Mouse (Mus musculus) heart, embryonic 15.5 days (tissue): ENCODE data around the gene Lrrc7. TPM values are rescaled to one million over a fixed set of nuclear protein-coding genes. Genes with fewer than 3 reads are reported as not detected.

Source experiments
- ATAC-seq: fragments of 200-750 bp; cut with Nextera tagmentation; replicated peaks from 2 replicates; pipeline ENCODE4 v1.8.0; 2017; ENCODE audit warnings: low read depth, moderate TSS enrichment; ENCODE audit not compliant: insufficient number of reproducible peaks, insufficient read depth, low FRiP score
- H3K27ac ChIP-seq: fragments of 300-500 bp; sonication (generic); 2 replicates; pipeline ENCODE4 v1.5.1; 2015; ENCODE audit warnings: mild to moderate bottlenecking, inconsistent platforms
- H3K27me3 ChIP-seq: fragments of 300-500 bp; sonication (generic); 2 replicates; pipeline ENCODE4 v1.6.1; 2015; ENCODE audit warnings: inconsistent platforms
- H3K36me3 ChIP-seq: fragments of 300-500 bp; sonication (generic); 2 replicates; pipeline ENCODE4 v1.6.1; 2015; ENCODE audit warnings: mild to moderate bottlenecking, inconsistent platforms
- H3K4me1 ChIP-seq: fragments of 300-500 bp; sonication (generic); replicated peaks from 2 replicates; pipeline ENCODE4 v1.6.1; 2015; ENCODE audit warnings: inconsistent platforms
- H3K4me2 ChIP-seq: fragments of 300-500 bp; sonication (generic); 2 replicates; pipeline ENCODE4 v1.6.1; 2015; ENCODE audit warnings: inconsistent platforms, mild to moderate bottlenecking, moderate library complexity
- H3K4me3 ChIP-seq: fragments of 300-500 bp; sonication (generic); 2 replicates; pipeline ENCODE4 v1.5.1; 2015; ENCODE audit warnings: mild to moderate bottlenecking, inconsistent platforms
- H3K9ac ChIP-seq: fragments of 300-500 bp; sonication (generic); 2 replicates; pipeline ENCODE4 v1.6.1; 2015; ENCODE audit warnings: mild to moderate bottlenecking, inconsistent platforms
- H3K9me3 ChIP-seq: fragments of 300-500 bp; sonication (generic); replicated peaks from 2 replicates; pipeline ENCODE4 v1.6.1; 2016; ENCODE audit warnings: inconsistent platforms
- WGBS: fragments of 180-500 bp; shearing (Covaris S2); methylation state at CpG from one replicate; pipeline ENCODE4 v1.1.7; 2015; ENCODE audit warnings: mixed read lengths; 5-methylcytosine and 5-hydroxymethylcytosine counted together
- polyA plus RNA-seq: library from polyadenylated mRNA; unstranded; fragments of >200 nt; fragmentation: Nextera tagmentation; extraction: Ambion mirVana; gene quantifications from 2 replicates; pipeline ENCODE4 v1.2.1, GENCODE M21; 2015

Gene Lrrc7
- polyA plus RNA-seq, 1 experiment from 2014 or later = 0.08 TPM

- peaks cover 18% of the 10 kb centered on the region; the same call in 1 of the 2 replicates for H3K36me3 ChIP-seq
Measured at GRCm38 (mm10) chr3:158061811-158062523, 500.1 kb downstream of the Lrrc7 start.

GRCm38 (mm10) chr3:158060621-158061291 lies 501.3 kb downstream of the Lrrc7 start:
- H3K27ac ChIP-seq = no peak overlapping the region
- ATAC-seq = no peak
- no peaks in the 10 kb centered on the region for H3K9me3 ChIP-seq
- no peak overlapping the region for H3K4me3 ChIP-seq
- 73% methylated on average over 2 of the region's 2 CpGs for WGBS
- H3K9ac ChIP-seq = no peak overlapping the region
- H3K4me2 ChIP-seq = no peak overlapping the region
- no peaks in the 10 kb centered on the region for H3K27me3 ChIP-seq
- H3K36me3 ChIP-seq = peaks cover 30% of the 10 kb centered on the region
- no peaks in the 10 kb centered on the region for H3K4me1 ChIP-seq

More at GRCm38 (mm10) chr3:158061811-158062523, 500.1 kb downstream of the Lrrc7 start:
- Histone ChIP-seq H3K9me3 (no peaks in the 10 kb centered on the region), H3K4me1 (no peaks in the 10 kb centered on the region), H3K27ac (no peak overlapping the region), H3K4me2 (no peak overlapping the region), H3K27me3 (no peaks in the 10 kb centered on the region), H3K4me3 (no peak overlapping the region), H3K9ac (no peak overlapping the region)
- 90% methylated on average over 5 of the region's 5 CpGs for WGBS
- ATAC-seq = no peak

- H3K9ac ChIP-seq = no peak overlapping the region
- no peaks in the 10 kb centered on the region for H3K4me1 ChIP-seq
- no peaks in the 10 kb centered on the region for H3K9me3 ChIP-seq
- 78% methylated on average over 2 of the region's 2 CpGs for WGBS
- ATAC-seq = no peak
- H3K27me3 ChIP-seq = no peaks in the 10 kb centered on the region
- H3K4me2 ChIP-seq = no peak overlapping the region
- H3K27ac ChIP-seq = no peak overlapping the region
- H3K36me3 ChIP-seq = peaks cover 3% of the 10 kb centered on the region; the same call in 1 of the 2 replicates
- no peak overlapping the region for H3K4me3 ChIP-seq
Measured at GRCm38 (mm10) chr3:158049508-158049907, 512.5 kb downstream of the Lrrc7 start.

- Histone ChIP-seq H3K4me1 (peaks cover 4% of the 10 kb centered on the region), H3K27me3 (no peaks in the 10 kb centered on the region), H3K4me3 (no peak overlapping the region), H3K9ac (no peak overlapping the region), H3K4me2 (no peak overlapping the region), H3K9me3 (no peaks in the 10 kb centered on the region), H3K36me3 (no peaks in the 10 kb centered on the region), H3K27ac (no peak overlapping the region)
- 84% methylated on average over 2 of the region's 2 CpGs for WGBS
- no peak for ATAC-seq
Measured at GRCm38 (mm10) chr3:158040755-158041154, 521.3 kb downstream of the Lrrc7 start.

- no peaks in the 10 kb centered on the region for H3K27me3 ChIP-seq
- H3K27ac ChIP-seq = no peak overlapping the region
- H3K4me1 ChIP-seq = peaks cover 16% of the 10 kb centered on the region
- H3K4me2 ChIP-seq = no peak overlapping the region
- 74% methylated on average over 3 of the region's 3 CpGs for WGBS
- H3K9me3 ChIP-seq = no peaks in the 10 kb centered on the region
- H3K4me3 ChIP-seq = no peak overlapping the region
- ATAC-seq = no peak
- H3K36me3 ChIP-seq = no peaks in the 10 kb centered on the region
- no peak overlapping the region for H3K9ac ChIP-seq
Measured at GRCm38 (mm10) chr3:158038106-158038505, 523.9 kb downstream of the Lrrc7 start.

GRCm38 (mm10) chr3:158036329-158036988 lies 525.6 kb downstream of the Lrrc7 start, which contains the start of the genes Srsf11 and Lrrc40:
Gene Srsf11 (minus strand): TSS chr3:158036639.
Gene Lrrc40 (plus strand): TSS chr3:158036662.
- Histone ChIP-seq H3K9me3 (no peaks in the 10 kb centered on the region), H3K27ac (peak within 1 kb of the TSS; percentile 89), H3K27me3 (no peaks in the 10 kb centered on the region), H3K4me3 (peak within 1 kb of the TSS; percentile 82), H3K4me1 (peaks cover 28% of the 10 kb centered on the region), H3K9ac (peak within 1 kb of the TSS; percentile 90), H3K36me3 (no peaks in the 10 kb centered on the region), H3K4me2 (peak within 1 kb of the TSS; percentile 73)
- under 1% methylated on average over 55 of the region's 55 CpGs for WGBS
- ATAC-seq = peak; percentile 93

GRCm38 (mm10) chr3:158035866-158036265 lies 526.2 kb downstream of the Lrrc7 start:
- no peaks in the 10 kb centered on the region for H3K27me3 ChIP-seq
- no peak for ATAC-seq

More at GRCm38 (mm10) chr3:158035866-158036265, 526.2 kb downstream of the Lrrc7 start:
- no peaks in the 10 kb centered on the region for H3K36me3 ChIP-seq
- H3K4me3 ChIP-seq = peak overlapping the region; percentile 82
- peaks cover 28% of the 10 kb centered on the region for H3K4me1 ChIP-seq
- H3K27ac ChIP-seq = peak overlapping the region; percentile 89
- peak overlapping the region; percentile 73 for H3K4me2 ChIP-seq
- peak overlapping the region; percentile 90 for H3K9ac ChIP-seq
- no peaks in the 10 kb centered on the region for H3K9me3 ChIP-seq
- 1% methylated on average over 11 of the region's 11 CpGs for WGBS
